Mouse (Mus musculus) midbrain, embryonic 16.5 days (tissue): ENCODE data around the gene Srrm2. TPM values are rescaled to one million over a fixed set of nuclear protein-coding genes. Genes with fewer than 3 reads are reported as not detected.

Experiments
- ATAC-seq: fragments of 200-750 bp; cut with Nextera tagmentation; 2 replicates; pipeline ENCODE4 v1.8.0; 2017; ENCODE audit warnings: moderate TSS enrichment
- H3K27ac ChIP-seq: fragments of 300-500 bp; sonication (generic); 2 replicates; pipeline ENCODE4 v1.5.1; 2014; ENCODE audit warnings: mild to moderate bottlenecking, low read length, mixed read lengths
- H3K27me3 ChIP-seq: fragments of 300-500 bp; sonication (generic); 2 replicates; pipeline ENCODE4 v1.6.1; 2014; ENCODE audit warnings: low read depth, low read length, mixed read lengths; ENCODE audit not compliant: control insufficient read depth, insufficient read depth
- H3K36me3 ChIP-seq: fragments of 300-500 bp; sonication (generic); 2 replicates; pipeline ENCODE4 v1.6.1; 2014; ENCODE audit warnings: mild to moderate bottlenecking, low read length, moderate library complexity, mixed read lengths; ENCODE audit not compliant: control insufficient read depth, insufficient read depth
- H3K4me1 ChIP-seq: fragments of 300-500 bp; sonication (generic); 2 replicates; pipeline ENCODE4 v1.6.1; 2014; ENCODE audit warnings: mild to moderate bottlenecking, low read length, mixed read lengths; ENCODE audit not compliant: control insufficient read depth, insufficient read depth
- H3K4me2 ChIP-seq: fragments of 300-500 bp; sonication (generic); 2 replicates; pipeline ENCODE4 v1.6.1; 2014; ENCODE audit warnings: mild to moderate bottlenecking, low read length, mixed read lengths
- H3K4me3 ChIP-seq: fragments of 300-500 bp; sonication (generic); 2 replicates; pipeline ENCODE4 v1.5.1; 2014; ENCODE audit warnings: low read depth, mild to moderate bottlenecking, low read length, moderate library complexity, mixed read lengths
- H3K9ac ChIP-seq: fragments of 300-500 bp; sonication (generic); 2 replicates; pipeline ENCODE4 v1.6.1; 2014; ENCODE audit warnings: low read depth, low read length, mixed read lengths
- H3K9me3 ChIP-seq: fragments of 300-500 bp; sonication (generic); replicated peaks from 2 replicates; pipeline ENCODE4 v1.6.1; 2014; ENCODE audit warnings: mild to moderate bottlenecking, low read length, mixed read lengths; ENCODE audit not compliant: control insufficient read depth, poor library complexity, severe bottlenecking
- WGBS: fragments of 180-500 bp; shearing (Covaris S2); extraction: QIAGEN DNeasy Blood & Tissue Kit; methylation state at CpG from one replicate; pipeline ENCODE4 v1.1.7; 2014; 5-methylcytosine and 5-hydroxymethylcytosine counted together
- polyA plus RNA-seq: library from polyadenylated mRNA; unstranded; fragments of >200 nt; fragmentation: Nextera tagmentation; extraction: Ambion mirVana; gene quantifications from 2 replicates; pipeline ENCODE4 v1.2.1, GENCODE M21; 2015

The Srrm2 gene
- polyA plus RNA-seq, 1 experiment from 2014 or later, result 467 TPM

- ATAC-seq, result no peak
- peaks cover 34% of the 10 kb centered on the region for H3K36me3 ChIP-seq
- WGBS, result 94% methylated on average over 3 of the region's 3 CpGs
These were observed 17.6 kb downstream of the Srrm2 start for GRCm38 (mm10) chr17:23807918-23808317.

DNA sequence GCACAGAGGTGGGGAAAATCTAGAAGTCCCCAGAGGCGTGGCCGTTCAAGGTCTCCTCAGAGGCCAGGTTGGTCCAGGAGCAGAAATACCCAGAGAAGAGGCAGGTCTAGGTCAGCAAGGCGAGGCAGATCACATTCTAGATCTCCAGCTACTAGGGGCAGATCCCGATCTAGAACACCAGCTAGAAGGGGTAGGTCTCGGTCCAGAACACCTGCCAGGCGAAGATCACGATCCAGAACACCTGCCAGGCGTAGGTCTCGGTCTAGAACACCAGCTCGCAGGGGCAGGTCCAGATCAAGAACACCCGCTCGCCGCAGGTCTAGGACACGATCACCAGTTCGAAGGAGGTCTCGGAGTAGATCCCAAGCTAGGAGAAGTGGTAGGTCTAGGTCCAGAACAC, 25.3 kb downstream of the Srrm2 start:
- no peak for ATAC-seq
- Histone ChIP-seq H3K27ac (no peak overlapping the region), H3K4me3 (no peak overlapping the region), H3K9ac (no peak overlapping the region), H3K27me3 (no peaks in the 10 kb centered on the region), H3K4me1 (no peaks in the 10 kb centered on the region), H3K36me3 (peaks cover 80% of the 10 kb centered on the region), H3K9me3 (peaks cover 17% of the 10 kb centered on the region; the same call in 1 of the 2 replicates), H3K4me2 (no peak overlapping the region)
- WGBS, result 98% methylated on average over 16 of the region's 16 CpGs

More at GRCm38 (mm10) chr17:23807918-23808317, 17.6 kb downstream of the Srrm2 start:
- no peak overlapping the region for H3K27ac ChIP-seq
- H3K4me1 ChIP-seq, result peaks cover 28% of the 10 kb centered on the region
- H3K9ac ChIP-seq, result no peak overlapping the region
- no peak overlapping the region for H3K4me3 ChIP-seq
- H3K9me3 ChIP-seq, result no peaks in the 10 kb centered on the region
- H3K27me3 ChIP-seq, result no peaks in the 10 kb centered on the region
- H3K4me2 ChIP-seq, result no peak overlapping the region

DNA sequence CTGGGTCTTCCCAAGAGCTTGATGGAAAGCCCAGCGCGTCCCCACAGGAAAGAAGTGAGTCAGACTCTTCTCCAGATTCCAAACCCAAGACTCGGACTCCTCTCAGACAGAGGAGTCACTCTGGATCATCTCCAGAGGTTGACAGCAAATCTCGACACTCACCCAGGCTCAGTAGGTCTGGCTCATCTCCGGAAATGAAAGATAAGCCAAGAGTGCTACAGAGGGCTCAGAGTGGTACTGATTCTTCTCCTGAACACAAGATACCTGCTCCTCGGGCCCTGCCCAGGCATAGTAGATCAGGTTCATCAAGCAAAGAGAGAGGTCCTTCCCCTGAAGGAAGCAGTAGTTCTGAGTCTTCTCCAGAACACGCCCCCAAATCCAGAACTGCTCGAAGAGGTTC, 28.2 kb downstream of the Srrm2 start:
- Histone ChIP-seq H3K4me1 (no peaks in the 10 kb centered on the region), H3K27me3 (no peaks in the 10 kb centered on the region), H3K9me3 (peaks cover 17% of the 10 kb centered on the region; the same call in 1 of the 2 replicates), H3K9ac (no peak overlapping the region), H3K4me2 (no peak overlapping the region), H3K27ac (no peak overlapping the region), H3K4me3 (no peak overlapping the region), H3K36me3 (peaks cover 88% of the 10 kb centered on the region)
- WGBS, result 99% methylated on average over 8 of the region's 8 CpGs
- no peak for ATAC-seq

GRCm38 (mm10) chr17:23819235-23819634, 28.9 kb downstream of the Srrm2 start:
- Histone ChIP-seq H3K36me3 (peaks cover 82% of the 10 kb centered on the region), H3K4me1 (no peaks in the 10 kb centered on the region), H3K4me2 (no peak overlapping the region), H3K27me3 (no peaks in the 10 kb centered on the region), H3K4me3 (no peak overlapping the region), H3K9me3 (peaks cover 17% of the 10 kb centered on the region; the same call in 1 of the 2 replicates), H3K27ac (no peak overlapping the region), H3K9ac (no peak overlapping the region)
- WGBS, result 97% methylated on average over 25 of the region's 25 CpGs
- no peak for ATAC-seq

GRCm38 (mm10) chr17:23820731-23821130, 30.4 kb downstream of the Srrm2 start:
- 94% methylated on average over 5 of the region's 5 CpGs for WGBS
- H3K9me3 ChIP-seq, result peaks cover 17% of the 10 kb centered on the region; the same call in 1 of the 2 replicates
- ATAC-seq, result no peak
- H3K4me3 ChIP-seq, result no peak overlapping the region
- no peaks in the 10 kb centered on the region for H3K4me1 ChIP-seq
- peaks cover 83% of the 10 kb centered on the region for H3K36me3 ChIP-seq
- no peak overlapping the region for H3K9ac ChIP-seq
- no peaks in the 10 kb centered on the region for H3K27me3 ChIP-seq
- H3K4me2 ChIP-seq, result no peak overlapping the region
- no peak overlapping the region for H3K27ac ChIP-seq

GRCm38 (mm10) chr17:23822094-23822493, 31.8 kb downstream of the Srrm2 start:
- Histone ChIP-seq H3K4me3 (no peak overlapping the region), H3K9me3 (peaks cover 14% of the 10 kb centered on the region; the same call in 1 of the 2 replicates), H3K27me3 (no peaks in the 10 kb centered on the region), H3K4me1 (peaks cover 6% of the 10 kb centered on the region), H3K4me2 (no peak overlapping the region), H3K27ac (no peak overlapping the region), H3K36me3 (peaks cover 77% of the 10 kb centered on the region), H3K9ac (no peak overlapping the region)
- ATAC-seq, result no peak
- WGBS, result 85% methylated on average over 5 of the region's 6 CpGs

DNA sequence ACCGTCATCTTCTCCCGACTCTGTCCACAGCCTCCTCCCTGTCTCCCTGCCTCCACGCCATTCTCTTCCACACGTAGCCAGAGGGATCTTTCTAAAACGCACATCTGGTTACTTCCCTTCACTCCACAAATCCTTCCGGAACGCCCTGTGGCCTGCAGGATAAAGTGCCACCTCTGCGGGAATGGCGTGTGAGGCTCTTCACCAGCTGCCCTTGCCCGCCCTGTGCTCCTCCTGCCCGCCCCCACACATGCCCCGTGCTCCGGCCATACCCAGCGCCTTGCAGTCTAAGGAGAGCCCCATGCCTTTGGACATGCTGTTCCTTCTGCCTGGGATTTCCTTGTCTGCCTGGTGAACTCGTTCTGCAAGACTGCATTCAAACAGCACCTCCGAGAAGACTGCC, 32.7 kb downstream of the Srrm2 start:
- H3K4me1 ChIP-seq, result peaks cover 15% of the 10 kb centered on the region
- 84% methylated on average over 16 of the region's 16 CpGs for WGBS
- ATAC-seq, result no peak

DNA sequence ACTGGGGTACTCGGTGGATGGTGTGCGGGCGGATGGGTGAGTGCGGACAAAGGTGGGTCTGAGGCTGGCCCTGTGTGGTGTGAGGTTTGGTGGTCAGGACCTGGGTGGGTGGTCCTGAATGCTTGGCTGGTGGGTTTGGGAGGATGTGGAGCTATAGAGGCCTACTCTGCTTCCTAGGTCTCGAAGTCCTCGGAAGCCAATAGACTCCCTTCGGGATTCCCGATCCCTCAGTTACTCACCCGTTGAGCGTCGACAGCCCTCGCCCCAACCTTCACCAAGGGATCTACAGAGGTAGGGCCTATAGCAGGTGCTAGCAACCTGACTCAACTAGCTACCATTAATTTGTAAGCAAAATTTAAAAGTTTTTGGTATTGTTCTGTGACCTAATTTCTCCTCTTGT, 33.3 kb downstream of the Srrm2 start:
- Histone ChIP-seq H3K4me2 (no peak overlapping the region), H3K36me3 (peaks cover 61% of the 10 kb centered on the region), H3K27ac (no peak overlapping the region), H3K4me1 (peaks cover 15% of the 10 kb centered on the region), H3K9me3 (peaks cover 11% of the 10 kb centered on the region; the same call in 1 of the 2 replicates), H3K4me3 (no peak overlapping the region), H3K9ac (no peak overlapping the region), H3K27me3 (no peaks in the 10 kb centered on the region)
- WGBS, result 90% methylated on average over 12 of the region's 12 CpGs
- no peak for ATAC-seq

More for the DNA sequence above, 32.7 kb downstream of the Srrm2 start:
- peaks cover 14% of the 10 kb centered on the region; the same call in 1 of the 2 replicates for H3K9me3 ChIP-seq
- no peaks in the 10 kb centered on the region for H3K27me3 ChIP-seq
- H3K4me3 ChIP-seq, result no peak overlapping the region
- peaks cover 67% of the 10 kb centered on the region for H3K36me3 ChIP-seq
- no peak overlapping the region for H3K9ac ChIP-seq
- no peak overlapping the region for H3K4me2 ChIP-seq
- H3K27ac ChIP-seq, result no peak overlapping the region

GRCm38 (mm10) chr17:23825591-23825990, 35.3 kb downstream of the Srrm2 start:
- no peak overlapping the region for H3K4me3 ChIP-seq
- H3K36me3 ChIP-seq, result peaks cover 42% of the 10 kb centered on the region
- no peak overlapping the region for H3K27ac ChIP-seq

More at GRCm38 (mm10) chr17:23825591-23825990, 35.3 kb downstream of the Srrm2 start:
- no peak overlapping the region for H3K4me2 ChIP-seq
- no peaks in the 10 kb centered on the region for H3K9me3 ChIP-seq
- no peak for ATAC-seq
- WGBS, result 85% methylated on average over 4 of the region's 4 CpGs
- no peak overlapping the region for H3K9ac ChIP-seq
- H3K4me1 ChIP-seq, result peaks cover 18% of the 10 kb centered on the region
- no peaks in the 10 kb centered on the region for H3K27me3 ChIP-seq
